Mouse (Mus musculus) bone marrow macrophage, adult 2 months (primary cell): ENCODE measurements around the gene Fank1. TPM values are rescaled to one million over a fixed set of nuclear protein-coding genes. Genes with fewer than 3 reads are reported as not detected.

Experiments used
- H3K27ac ChIP-seq: 2 replicates; pipeline ENCODE4 v1.5.1; 2012; ENCODE audit warnings: low read depth, low read length; ENCODE audit not compliant: insufficient read depth
- H3K4me1 ChIP-seq: 2 replicates; pipeline ENCODE4 v1.6.1; 2012; ENCODE audit warnings: low read length; ENCODE audit not compliant: control insufficient read depth, insufficient read depth
- H3K4me3 ChIP-seq: 2 replicates; pipeline ENCODE4 v1.5.1; 2012; ENCODE audit warnings: mild to moderate bottlenecking, low read length, moderate library complexity; ENCODE audit not compliant: insufficient read depth
- CTCF ChIP-seq: IDR thresholded peaks from 2 replicates; pipeline ENCODE4 v1.5.1; 2012; ENCODE audit warnings: low read depth, mild to moderate bottlenecking, low read length, moderate library complexity
- POLR2A ChIP-seq: IDR thresholded peaks from 2 replicates; pipeline ENCODE4 v1.6.1; 2012; ENCODE audit warnings: mild to moderate bottlenecking, low read depth, low read length, borderline replicate concordance
- polyA plus RNA-seq: library from polyadenylated mRNA; stranded (reverse); fragments of >200 nt; gene quantifications from 2 replicates; pipeline ENCODE4 v1.2.4, GENCODE M21; 2012; ENCODE audit not compliant: missing spikeins, insufficient read depth, insufficient read length

Gene Fank1
- polyA plus RNA-seq, 1 experiment: not detected

DNA sequence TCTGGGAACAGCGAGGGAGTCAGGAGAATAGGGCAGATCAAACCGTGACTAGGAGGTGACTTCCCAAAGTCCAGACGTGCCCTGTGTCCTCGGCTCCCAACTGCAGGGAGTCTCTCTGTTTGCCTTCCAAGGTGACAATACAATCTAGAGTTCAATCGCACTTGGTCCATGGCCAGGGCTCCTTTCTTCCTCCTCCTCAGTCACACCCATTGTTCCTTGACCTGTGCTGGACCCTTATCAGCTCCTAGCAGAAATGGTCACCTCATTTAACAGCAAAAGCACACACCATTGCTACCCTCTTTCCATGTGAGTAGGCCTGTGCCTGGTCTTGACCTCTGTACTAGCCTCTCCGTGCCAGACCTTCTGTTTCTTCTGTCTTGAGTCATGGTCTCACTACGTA, 144.1 kb downstream of the Fank1 start:
- Histone ChIP-seq H3K4me1 (no peaks in the 10 kb centered on the region), H3K4me3 (no peak overlapping the region), H3K27ac (no peak overlapping the region)
- TF ChIP-seq POLR2A (no peak), CTCF (no peak)

DNA sequence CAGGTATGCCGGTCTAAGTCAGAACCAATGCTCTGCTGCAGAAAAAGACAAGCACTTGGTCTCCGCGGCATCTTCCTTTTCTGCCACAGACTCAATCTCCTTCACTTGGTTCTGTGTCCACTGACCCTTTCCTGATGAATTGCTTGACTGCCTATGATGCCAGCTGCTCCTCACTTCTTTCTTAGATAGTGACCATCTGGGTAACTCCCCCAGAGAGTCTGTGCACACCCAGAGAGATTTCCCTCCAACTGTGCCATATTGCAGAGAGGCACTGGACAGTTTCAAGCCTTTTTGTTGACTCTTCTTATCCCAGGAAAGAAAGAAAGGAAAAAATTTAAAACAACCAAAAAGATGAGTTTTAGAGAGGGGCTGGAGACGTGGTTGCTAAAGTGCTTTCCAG, 144.6 kb downstream of the Fank1 start:
- Histone ChIP-seq H3K27ac (no peak overlapping the region), H3K4me3 (no peak overlapping the region), H3K4me1 (no peaks in the 10 kb centered on the region)
- TF ChIP-seq CTCF (no peak), POLR2A (no peak)

DNA sequence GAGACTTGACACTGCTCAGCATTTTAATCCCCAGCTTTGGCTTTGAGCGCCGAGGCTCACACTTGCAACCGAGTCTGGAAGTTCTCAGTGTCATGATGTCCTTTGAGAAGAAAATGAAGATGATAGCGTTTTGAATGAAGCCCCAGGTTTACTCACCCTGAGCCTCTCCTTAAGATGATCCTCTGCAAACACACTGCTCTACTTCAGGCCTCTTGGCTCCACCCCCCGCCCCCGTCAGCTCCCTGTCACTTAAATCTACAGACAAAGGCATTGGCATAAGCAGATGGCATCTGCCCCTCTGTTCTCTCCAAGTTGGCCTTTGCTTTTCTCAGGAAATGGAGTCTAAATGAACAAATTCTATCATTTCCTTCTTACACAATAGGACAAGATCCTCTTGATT, 147.3 kb downstream of the Fank1 start:
- Histone ChIP-seq H3K27ac (no peak overlapping the region), H3K4me1 (no peaks in the 10 kb centered on the region)
- TF ChIP-seq CTCF (no peak), POLR2A (no peak)

GRCm38 (mm10) chr7:133925771-133926170, 149.1 kb downstream of the Fank1 start:
- H3K4me3 ChIP-seq: no peak overlapping the region
- H3K27ac ChIP-seq: no peak overlapping the region
- TF ChIP-seq POLR2A (no peak), CTCF (no peak)
- no peaks in the 10 kb centered on the region for H3K4me1 ChIP-seq

More for the DNA sequence above, 147.3 kb downstream of the Fank1 start:
- no peak overlapping the region for H3K4me3 ChIP-seq

- no peaks in the 10 kb centered on the region for H3K4me1 ChIP-seq
- no peak overlapping the region for H3K27ac ChIP-seq
- TF ChIP-seq POLR2A: no peak
- TF ChIP-seq CTCF: no peak
- H3K4me3 ChIP-seq: no peak overlapping the region
These were observed 152.3 kb downstream of the Fank1 start for GRCm38 (mm10) chr7:133928981-133929380.

Other genes with a start within 250 kb of the Fank1 start
- not detected in 2 replicates for gene Tex36, start 174.7 kb upstream of the Fank1 start, polyA plus RNA-seq
- gene Edrf1, start 139.3 kb upstream of the Fank1 start, polyA plus RNA-seq: 8.3 and 14.9 TPM in 2 replicates
- gene Mmp21, start 96.8 kb upstream of the Fank1 start, polyA plus RNA-seq: not detected in 2 replicates
- gene Bccip, start 67.5 kb upstream of the Fank1 start, polyA plus RNA-seq: 54.1 and 65.1 TPM in 2 replicates
- gene Uros, start 66.8 kb upstream of the Fank1 start, polyA plus RNA-seq: 9.4 and 10.3 TPM in 2 replicates
- gene Dhx32, start 5.9 kb downstream of the Fank1 start, polyA plus RNA-seq: 13.7 and 16.0 TPM in 2 replicates